Mouse (Mus musculus): ENCODE measurements around the gene Wt1. TPM values are rescaled to one million over a fixed set of nuclear protein-coding genes. Genes with fewer than 3 reads are reported as not detected.

Gene Wt1
- total RNA-seq, 4 experiments from 2014 or later = 1.1 to 3.2 (median 2.5) TPM

- DNase-seq = no peak
Measured at GRCm38 (mm10) chr2:105126691-105127530, 582 bp downstream of the Wt1 start.

- no peak for DNase-seq
Measured at GRCm38 (mm10) chr2:105127531-105128480, 1.5 kb downstream of the Wt1 start.

- DNase-seq = no peak
Measured at GRCm38 (mm10) chr2:105128564-105128963, 2.2 kb downstream of the Wt1 start.

DNA sequence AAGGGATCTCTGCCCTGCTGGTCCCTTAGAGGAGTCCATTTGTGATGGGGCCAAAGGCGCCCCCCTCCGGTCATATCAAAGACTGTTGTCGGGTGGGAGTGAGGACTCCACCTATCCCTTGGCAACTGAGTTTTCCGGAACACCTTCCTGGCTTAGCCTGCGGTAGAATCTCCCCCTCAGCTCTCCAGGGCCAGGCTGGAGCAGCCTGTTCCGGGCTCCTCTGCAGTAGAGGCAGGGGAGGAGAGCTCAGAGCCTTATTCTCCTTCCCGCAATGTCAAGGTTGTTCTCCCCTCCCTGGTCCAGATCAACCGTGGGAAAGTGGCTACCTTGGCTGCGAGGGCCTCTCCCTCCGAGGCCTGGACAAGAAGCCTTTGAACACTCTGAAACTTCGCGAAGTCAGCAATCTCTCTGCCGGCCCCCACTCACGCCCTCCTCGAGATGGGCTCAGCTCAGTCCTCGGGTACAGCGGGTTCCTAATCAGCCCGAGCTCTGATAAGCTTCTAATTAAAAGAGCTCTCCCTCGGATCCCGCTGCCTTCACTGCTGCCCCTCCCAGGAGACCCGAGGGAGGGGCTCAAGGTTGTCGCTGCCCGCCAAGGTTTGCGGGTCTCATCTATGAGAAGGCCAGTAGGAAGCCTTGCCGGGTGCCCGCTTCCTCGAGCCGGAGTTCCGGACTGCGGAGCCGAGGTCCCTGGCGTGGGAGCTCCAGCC is 4.2 kb downstream of the Wt1 start:
- DNase-seq = no peak

DNA sequence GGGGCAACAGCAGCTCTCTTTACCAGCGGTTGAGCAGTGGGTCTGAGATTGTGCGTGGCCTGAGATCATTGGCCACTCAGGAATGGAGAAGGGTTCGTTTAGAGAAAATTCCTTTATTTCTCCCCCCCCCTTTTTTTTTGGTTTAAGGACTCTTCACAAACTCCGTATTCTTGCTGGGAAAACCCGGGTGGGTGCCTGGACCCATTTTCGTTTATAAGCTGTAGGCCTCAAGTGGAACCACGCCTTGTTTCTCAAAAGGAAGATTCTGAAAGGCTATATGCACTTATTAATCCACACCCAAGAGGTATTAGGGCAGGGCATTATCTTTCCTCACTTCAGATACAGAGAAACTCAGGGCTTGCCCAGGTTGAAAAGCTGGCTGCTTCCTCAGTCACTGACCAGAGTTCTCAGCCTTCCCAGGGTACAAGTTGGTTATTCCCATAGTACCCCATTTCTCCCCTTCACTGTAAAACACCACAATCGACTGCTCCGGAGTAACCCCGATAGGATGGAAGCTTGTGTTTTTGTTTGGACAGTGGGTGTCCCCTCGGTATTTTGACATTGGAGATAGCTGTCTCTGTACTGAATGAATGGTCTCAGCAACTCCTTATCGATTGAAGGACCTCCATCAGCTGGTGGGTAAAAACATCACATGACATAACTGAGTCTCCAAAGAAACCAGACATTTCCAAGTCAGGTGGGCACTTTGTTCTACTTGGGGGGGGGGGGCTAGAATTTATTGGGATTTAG is 4.9 kb downstream of the Wt1 start:
- DNase-seq = no peak

GRCm38 (mm10) chr2:105131811-105132100 is 5.4 kb downstream of the Wt1 start:
- no peak for DNase-seq

DNA sequence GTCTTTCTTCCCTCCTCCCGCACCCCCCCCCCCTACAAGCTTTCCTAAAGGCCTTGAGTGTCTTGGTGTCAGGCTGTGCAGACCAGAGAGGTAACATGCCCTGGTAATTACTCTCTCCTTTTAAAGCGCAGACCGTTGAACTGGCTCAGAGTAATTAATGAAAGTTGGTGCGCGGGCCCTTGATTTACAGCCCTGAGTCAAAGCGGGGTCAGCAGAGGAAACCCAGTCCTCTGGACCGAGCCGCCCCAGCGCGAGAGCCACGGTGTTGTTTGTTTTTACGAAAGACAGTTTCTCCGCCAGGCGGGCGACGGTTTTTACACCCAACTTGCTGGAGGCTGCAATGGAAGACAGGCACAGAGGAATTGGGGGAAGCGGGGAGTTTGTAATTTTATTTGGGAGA is 6.0 kb downstream of the Wt1 start:
- DNase-seq = no peak

GRCm38 (mm10) chr2:105132933-105133795 is 6.8 kb downstream of the Wt1 start:
- no peak for DNase-seq

DNA sequence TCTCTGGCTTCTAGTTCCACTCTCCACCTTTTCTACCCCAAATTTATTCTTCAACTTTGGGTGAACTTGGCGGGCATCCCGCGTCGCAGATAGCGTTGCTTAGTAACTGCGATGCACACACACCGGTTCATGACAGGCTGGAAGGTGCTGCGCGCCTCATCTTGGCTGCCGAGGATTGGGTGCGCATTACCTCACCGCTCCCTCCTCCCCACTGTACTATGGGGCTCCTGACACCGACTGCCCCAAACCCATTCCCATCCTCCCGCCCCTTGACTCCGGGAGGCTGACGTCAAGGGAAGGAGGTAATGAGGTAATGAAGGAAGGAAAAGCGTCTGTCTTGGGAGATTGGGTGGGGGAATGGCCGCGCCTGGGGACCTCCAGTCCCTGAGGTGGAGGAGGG is 8.0 kb downstream of the Wt1 start:
- DNase-seq = no peak

- DNase-seq = no peak
Measured at GRCm38 (mm10) chr2:105139471-105139870, 13.1 kb downstream of the Wt1 start.

DNA sequence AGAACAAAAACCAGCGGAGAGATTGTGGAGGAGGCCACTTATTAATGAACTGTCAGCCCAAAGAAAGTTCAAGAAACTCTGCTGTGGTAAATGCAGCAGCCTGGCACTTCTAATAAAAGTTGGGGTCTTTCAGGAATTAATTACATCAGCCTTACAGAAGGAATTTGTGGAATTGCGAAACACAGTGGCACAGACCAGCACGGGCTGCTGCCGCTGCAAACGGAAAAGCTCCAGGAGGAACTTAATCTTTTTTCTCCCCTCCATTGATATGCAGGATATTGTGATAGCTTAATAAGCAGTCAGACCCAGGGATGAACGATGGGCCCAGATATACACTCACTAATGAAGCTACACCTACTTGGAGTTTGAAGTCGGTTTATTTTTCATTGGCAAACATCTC is 15.0 kb downstream of the Wt1 start:
- DNase-seq = no peak

DNA sequence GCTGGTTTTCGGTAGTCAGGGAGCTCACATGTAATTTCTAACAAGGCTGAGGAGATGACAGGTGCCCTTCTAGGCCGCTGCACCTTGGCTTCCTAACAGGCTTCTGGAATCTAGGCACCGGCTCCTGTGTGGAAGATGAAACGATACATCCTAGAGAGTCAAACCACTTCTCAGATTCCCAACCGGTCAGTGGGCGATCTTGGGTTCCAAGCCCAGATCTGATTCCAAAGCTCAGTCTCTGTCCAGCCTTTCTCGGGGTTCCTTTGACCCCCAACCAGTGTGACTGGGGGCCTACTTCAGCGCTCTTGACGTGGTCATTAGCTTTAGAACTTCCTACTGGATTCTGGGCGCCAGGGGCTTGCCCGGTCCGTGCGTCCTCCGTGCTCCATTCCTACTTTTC is 17.4 kb downstream of the Wt1 start:
- no peak for DNase-seq

DNA sequence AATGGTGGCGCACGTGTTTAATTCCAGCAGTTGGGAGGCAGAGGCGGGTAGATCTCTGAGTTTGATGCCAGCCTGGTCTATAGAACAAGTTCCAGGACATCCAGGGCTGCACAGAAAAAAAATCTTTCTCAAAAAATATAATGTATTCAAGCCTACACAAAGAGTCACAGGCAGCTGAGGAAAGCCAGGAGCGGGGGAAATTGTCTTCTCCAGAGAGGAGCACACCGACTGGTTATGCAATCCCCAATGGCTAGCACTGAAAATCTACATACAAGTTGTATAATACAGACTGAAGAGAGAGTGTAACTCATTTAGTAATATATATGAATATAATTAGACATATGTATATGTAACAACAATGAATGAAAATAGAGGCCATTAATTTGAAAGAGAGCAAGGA is 25.2 kb downstream of the Wt1 start:
- no peak for DNase-seq

DNA sequence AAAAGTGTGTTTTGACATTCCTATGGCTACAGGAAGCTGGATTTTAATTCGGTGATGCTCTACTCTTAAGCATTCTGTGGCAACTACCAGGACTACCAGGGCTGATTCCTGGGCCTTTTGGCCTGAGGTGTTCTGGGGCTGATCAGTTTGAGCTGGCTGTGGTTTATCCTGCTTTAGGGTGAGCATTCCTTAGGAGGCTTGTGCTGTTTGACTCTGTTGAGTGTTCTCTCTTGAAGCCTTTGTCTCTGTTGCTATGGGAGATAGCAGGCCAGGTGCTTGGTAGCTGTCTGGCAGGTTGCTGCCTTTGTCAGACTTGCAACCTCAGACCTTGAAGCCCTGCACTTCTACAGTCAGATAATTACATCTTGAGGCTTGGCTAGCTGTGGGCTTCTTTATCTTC is 26.7 kb downstream of the Wt1 start:
- no peak for DNase-seq

DNA sequence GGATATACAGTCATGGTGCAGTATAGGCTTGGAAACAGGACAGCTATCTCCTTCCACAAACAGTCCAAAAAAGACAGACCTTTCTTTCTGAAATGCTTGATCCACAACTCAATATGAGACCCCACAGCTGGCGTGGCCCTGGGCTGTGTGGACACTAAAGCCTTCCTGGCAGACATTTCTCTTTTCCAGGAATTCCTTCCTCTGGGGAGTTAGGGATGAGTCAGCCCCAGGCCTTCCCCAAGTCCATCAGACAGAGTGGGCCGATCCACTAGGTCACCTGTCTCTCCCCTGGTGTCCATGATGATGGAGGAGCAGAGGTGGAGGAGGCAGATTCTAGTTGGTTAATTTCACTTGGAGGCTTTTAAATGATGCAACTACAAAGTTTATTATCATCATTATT is 34.6 kb downstream of the Wt1 start:
- DNase-seq = no peak

DNA sequence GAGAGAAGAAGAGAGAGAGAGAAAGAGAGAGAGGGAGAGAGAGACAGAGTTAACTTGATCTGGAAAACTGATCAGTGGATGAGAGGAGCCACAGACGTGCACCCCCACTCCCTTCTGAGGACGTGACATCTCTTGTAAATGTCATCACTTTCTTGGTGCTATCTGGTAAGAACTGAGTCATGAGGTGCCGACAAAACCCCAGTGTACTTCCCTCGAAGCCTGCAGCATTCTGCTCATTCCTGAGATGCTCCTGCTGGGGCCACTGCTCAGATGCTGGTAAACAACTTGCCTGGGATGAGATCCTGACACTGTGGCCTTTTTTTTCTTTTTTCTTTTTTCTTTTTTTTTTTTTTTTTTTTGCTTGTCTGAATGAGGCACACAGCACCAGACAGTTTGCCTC is 36.4 kb downstream of the Wt1 start:
- no peak for DNase-seq

- DNase-seq = no peak
Measured at GRCm38 (mm10) chr2:105168137-105168536, 41.8 kb downstream of the Wt1 start.

DNA sequence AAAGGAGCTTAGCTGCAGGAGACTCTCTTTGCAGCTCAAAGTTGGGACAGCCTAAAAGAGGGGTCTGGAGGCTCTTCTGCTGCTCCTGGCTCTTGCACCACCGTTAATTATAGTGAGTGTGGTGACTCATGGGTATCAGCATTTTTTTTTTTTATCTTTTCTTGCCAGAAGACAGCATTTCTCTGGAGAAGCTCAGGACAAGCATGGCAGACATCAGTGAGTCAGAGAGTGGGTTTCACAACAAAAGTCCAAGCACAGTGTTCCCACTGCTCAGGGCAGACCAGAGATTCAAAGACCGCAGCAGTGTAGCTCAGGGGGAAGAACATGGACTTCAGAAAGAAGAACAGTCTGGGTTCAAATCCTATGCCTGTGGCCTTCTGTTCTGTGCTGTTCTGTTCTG is 47.9 kb downstream of the Wt1 start:
- DNase-seq = no peak

- no peak for DNase-seq
Measured at GRCm38 (mm10) chr2:105178871-105179270, 52.5 kb downstream of the Wt1 start.

GRCm38 (mm10) chr2:105182501-105182900 is 56.2 kb downstream of the Wt1 start:
- DNase-seq = no peak

DNA sequence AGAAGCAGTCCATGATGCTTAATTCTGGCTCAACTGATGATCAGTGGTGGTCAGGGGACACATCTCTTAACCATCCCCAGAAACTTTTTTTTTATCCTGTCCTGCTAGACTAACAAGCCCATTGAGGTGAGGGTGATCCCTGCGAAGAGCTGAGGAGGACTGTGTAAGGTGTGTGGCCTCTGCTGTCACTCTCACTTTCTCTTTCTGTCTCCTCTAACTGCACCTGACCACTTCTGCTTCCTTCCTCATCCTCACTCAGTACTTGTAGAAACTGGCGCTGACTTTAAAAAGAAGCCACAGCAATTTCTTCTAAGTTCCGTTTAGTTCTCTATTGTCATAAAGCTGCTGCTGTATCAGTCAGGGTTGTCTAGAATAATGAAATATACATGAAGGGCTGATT is 58.8 kb downstream of the Wt1 start:
- DNase-seq = no peak

Measured in adrenal gland, adult 8-10 months (tissue).